Mouse (Mus musculus): ENCODE data around the gene Gtpbp6. TPM values are rescaled to one million over a fixed set of nuclear protein-coding genes. Genes with fewer than 3 reads are reported as not detected.
"Not testable (repeated sequence)": the region's sequence is repeated elsewhere in the genome, so short reads cannot be mapped to it uniquely, and the experiment has no call there.

Gene Gtpbp6
- polyA plus RNA-seq, 1 experiment from 2014 or later = 33.9 TPM

- Histone ChIP-seq H3K4me3 (no peak overlapping the region), H3K4me1 (peaks cover 33% of the 10 kb centered on the region), H3K27me3 (peaks cover 6% of the 10 kb centered on the region; the same call in 1 of the 2 replicates), H3K27ac (no peak overlapping the region), H3K9ac (no peak overlapping the region), H3K36me3 (peaks cover 15% of the 10 kb centered on the region), H3K9me3 (no peaks in the 10 kb centered on the region), H3K4me2 (no peak overlapping the region)
- WGBS = 31% methylated on average over 1 of the region's 1 CpGs
- ATAC-seq (ENCODE audit: insufficient number of reproducible peaks, low FRiP score, low TSS enrichment, low read depth) = no peak
Measured at GRCm38 (mm10) chr5:110098991-110099477, 9.0 kb downstream of the Gtpbp6 start.

DNA sequence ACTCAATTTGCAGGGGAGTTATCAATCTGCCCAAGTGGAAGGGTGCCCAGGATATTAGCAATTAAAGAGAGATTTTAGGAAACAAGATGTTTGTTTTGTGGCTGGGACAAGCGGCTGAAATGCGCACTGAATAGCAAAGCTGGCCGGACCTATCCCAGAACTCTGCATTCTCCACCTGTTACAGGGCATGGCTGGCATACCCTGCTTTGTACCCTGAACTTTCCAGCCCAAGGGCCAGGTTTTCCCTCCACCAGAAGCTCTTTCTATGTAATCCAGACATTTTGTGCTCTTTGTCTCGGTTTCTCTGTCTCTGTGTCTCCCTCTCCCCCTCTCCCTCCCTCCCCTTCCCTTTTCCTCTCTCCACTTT, 13.2 kb downstream of the Gtpbp6 start:
- peaks cover 7% of the 10 kb centered on the region for H3K4me1 ChIP-seq
- H3K4me2 ChIP-seq = peak overlapping the region; percentile 76
- no peaks in the 10 kb centered on the region for H3K27me3 ChIP-seq
- H3K9ac ChIP-seq = 0 out of 2 replicates have a peak overlapping the region, but pooled peaks have one; percentile 37
- peak overlapping the region; percentile 51 for H3K27ac ChIP-seq
- no peaks in the 10 kb centered on the region for H3K36me3 ChIP-seq
- 9% methylated on average over 4 of the region's 4 CpGs for WGBS
- no peaks in the 10 kb centered on the region for H3K9me3 ChIP-seq
- no peak for ATAC-seq (ENCODE audit: insufficient number of reproducible peaks, low FRiP score, low TSS enrichment, low read depth)
- H3K4me3 ChIP-seq = peak overlapping the region; percentile 53

DNA sequence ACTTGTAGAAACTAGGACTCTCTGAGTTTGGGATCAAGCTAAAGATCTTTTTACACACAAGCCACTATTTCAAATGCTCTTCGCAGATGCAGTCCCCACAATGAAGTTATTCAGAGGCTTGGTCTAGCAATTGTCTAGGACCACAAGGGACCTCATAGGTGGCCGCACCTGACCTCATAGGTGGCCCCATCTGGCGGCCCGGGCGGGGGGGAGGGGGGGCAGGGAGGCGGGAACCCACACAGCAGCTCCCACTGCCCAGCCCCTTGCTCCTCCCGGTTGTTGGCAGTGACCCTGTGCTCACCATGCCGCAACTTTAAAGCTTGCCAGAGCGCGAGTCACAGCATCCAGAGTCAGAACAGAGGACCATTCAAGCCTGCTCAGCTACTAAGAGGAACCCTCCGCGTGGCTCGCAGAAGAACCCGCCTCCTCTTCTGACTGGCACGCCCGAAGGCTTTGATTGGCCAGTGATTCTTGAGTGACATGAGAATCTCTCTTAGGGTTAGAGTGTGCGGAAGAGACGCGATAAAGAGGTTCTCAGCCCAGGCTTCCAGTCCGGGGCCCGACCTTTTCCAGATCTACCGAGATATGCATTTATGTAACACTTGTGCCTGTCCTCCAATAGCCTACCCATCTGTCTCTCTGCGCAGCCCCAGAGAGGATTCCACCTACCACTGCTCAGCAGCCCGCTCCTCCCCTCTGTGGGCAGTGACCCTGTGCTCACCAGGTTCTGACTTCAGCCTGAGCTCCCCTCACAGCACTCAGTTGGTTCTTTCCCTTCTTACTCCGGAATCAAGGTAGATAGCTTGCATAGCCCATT, 13.8 kb downstream of the Gtpbp6 start, which contains the start of gene Gm35315:
TSS of gene Gm35315 (minus strand) at position 391 of the 817 bp plus-strand sequence.
- peak; percentile 90 for ATAC-seq (ENCODE audit: insufficient number of reproducible peaks, low FRiP score, low TSS enrichment, low read depth)

GRCm38 (mm10) chr5:110091546-110091945, 16.5 kb downstream of the Gtpbp6 start:
- 58% methylated on average over 2 of the region's 2 CpGs for WGBS
- Histone ChIP-seq H3K4me2 (no peak overlapping the region), H3K36me3 (no peaks in the 10 kb centered on the region), H3K4me1 (peaks cover 5% of the 10 kb centered on the region), H3K27me3 (no peaks in the 10 kb centered on the region), H3K9ac (no peak overlapping the region), H3K27ac (no peak overlapping the region), H3K9me3 (no peaks in the 10 kb centered on the region), H3K4me3 (no peak overlapping the region)
- no peak for ATAC-seq (ENCODE audit: insufficient number of reproducible peaks, low FRiP score, low TSS enrichment, low read depth)

More for the DNA sequence above, 13.8 kb downstream of the Gtpbp6 start, which contains the start of gene Gm35315:
- peak within 1 kb of the TSS; percentile 51 for H3K27ac ChIP-seq
- no peaks in the 10 kb centered on the region for H3K27me3 ChIP-seq
- H3K4me2 ChIP-seq = peak within 1 kb of the TSS; percentile 76
- 0 out of 2 replicates have a peak within 1 kb of the TSS, but pooled peaks have one; percentile 37 for H3K9ac ChIP-seq
- no peaks in the 10 kb centered on the region for H3K36me3 ChIP-seq
- 1% methylated on average over 25 of the region's 25 CpGs for WGBS
- H3K4me3 ChIP-seq = peak within 1 kb of the TSS; percentile 53
- no peaks in the 10 kb centered on the region for H3K9me3 ChIP-seq
- peaks cover 7% of the 10 kb centered on the region for H3K4me1 ChIP-seq

GRCm38 (mm10) chr5:110086161-110086866, 21.7 kb downstream of the Gtpbp6 start:
- H3K4me2 ChIP-seq = no peak overlapping the region
- no peaks in the 10 kb centered on the region for H3K36me3 ChIP-seq
- WGBS = 31% methylated on average over 14 of the region's 14 CpGs
- ATAC-seq (ENCODE audit: insufficient number of reproducible peaks, low FRiP score, low TSS enrichment, low read depth) = no peak
- H3K27ac ChIP-seq = no peak overlapping the region
- H3K9me3 ChIP-seq = no peaks in the 10 kb centered on the region
- H3K9ac ChIP-seq = no peak overlapping the region
- no peak overlapping the region for H3K4me3 ChIP-seq
- H3K27me3 ChIP-seq = no peaks in the 10 kb centered on the region
- no peaks in the 10 kb centered on the region for H3K4me1 ChIP-seq

GRCm38 (mm10) chr5:110082961-110083360, 25.0 kb downstream of the Gtpbp6 start:
- H3K4me2 ChIP-seq = no peak overlapping the region
- H3K4me3 ChIP-seq = no peak overlapping the region
- H3K9ac ChIP-seq = no peak overlapping the region
- WGBS = 80% methylated on average over 4 of the region's 4 CpGs
- ATAC-seq (ENCODE audit: insufficient number of reproducible peaks, low FRiP score, low TSS enrichment, low read depth) = no peak
- no peaks in the 10 kb centered on the region for H3K4me1 ChIP-seq
- no peaks in the 10 kb centered on the region for H3K27me3 ChIP-seq
- peaks cover 10% of the 10 kb centered on the region; the same call in 1 of the 2 replicates for H3K9me3 ChIP-seq
- no peaks in the 10 kb centered on the region for H3K36me3 ChIP-seq
- no peak overlapping the region for H3K27ac ChIP-seq

DNA sequence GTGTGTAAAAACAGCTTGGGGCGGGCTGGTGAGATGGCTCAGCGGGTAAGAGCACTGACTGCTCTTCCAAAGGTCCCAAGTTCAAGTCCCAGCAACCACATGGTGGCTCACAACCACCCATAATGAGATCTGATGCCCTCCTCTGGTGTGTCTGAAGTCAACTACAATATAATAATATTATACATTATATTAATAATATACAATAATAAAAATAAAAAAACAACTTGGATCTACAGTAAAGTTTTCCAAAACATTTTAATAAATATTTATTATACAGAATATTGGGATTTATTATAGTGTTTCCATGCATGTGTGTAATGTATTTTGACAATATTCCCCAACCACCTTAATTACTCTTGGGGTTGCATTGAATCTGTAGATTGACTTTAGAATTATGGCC, 35.6 kb downstream of the Gtpbp6 start, which contains the start of gene Gm17655:
TSS of gene Gm17655 (minus strand) at position 101 of the 400 bp plus-strand sequence.
- not testable (repeated sequence) for H3K4me2 ChIP-seq; H3K4me3 ChIP-seq; H3K27ac ChIP-seq; H3K4me1 ChIP-seq; ATAC-seq (ENCODE audit: insufficient number of reproducible peaks, low FRiP score, low TSS enrichment, low read depth); H3K9ac ChIP-seq; H3K27me3 ChIP-seq; H3K36me3 ChIP-seq
- peaks cover 13% of the 10 kb centered on the region; the same call in 1 of the 2 replicates for H3K9me3 ChIP-seq
- 87% methylated on average over 2 of the region's 2 CpGs for WGBS

DNA sequence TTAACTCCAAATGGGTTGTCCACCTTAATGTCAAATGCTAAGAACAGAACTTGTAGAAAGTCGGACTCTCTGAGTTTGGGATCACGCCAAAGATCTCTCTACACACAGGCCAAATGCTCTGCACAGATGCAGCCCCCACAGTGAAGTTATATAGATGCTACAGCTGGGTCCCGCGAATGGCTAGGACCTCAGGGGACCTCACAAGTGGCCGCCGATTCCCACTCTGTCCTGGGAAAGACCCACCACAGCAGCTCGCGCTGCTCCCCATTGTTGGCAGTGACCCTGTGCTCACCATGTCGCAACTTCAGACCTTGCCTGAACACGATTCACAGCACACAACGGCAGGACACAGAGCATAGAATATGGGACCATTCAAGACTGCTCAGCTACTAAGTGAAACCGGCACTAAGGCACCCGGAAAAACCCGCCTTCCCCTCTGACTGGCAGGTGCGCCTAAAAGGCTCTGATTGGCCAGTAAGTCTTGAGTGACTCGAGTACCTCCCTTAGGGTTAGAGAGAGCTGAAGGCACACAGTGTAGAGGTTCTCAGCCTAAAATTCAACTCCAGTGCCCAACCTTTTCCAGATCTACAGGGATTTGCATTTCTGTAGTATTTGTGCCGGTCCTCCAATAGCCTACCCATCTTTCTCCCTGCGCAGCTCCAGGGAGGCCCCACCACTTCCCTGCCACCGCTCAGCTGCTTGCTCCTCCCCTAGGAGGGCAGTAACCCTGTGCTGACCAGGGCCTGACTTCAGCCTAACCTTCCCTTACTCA, 50.2 kb downstream of the Gtpbp6 start:
- 2% methylated on average over 19 of the region's 19 CpGs for WGBS
- Histone ChIP-seq H3K36me3 (no peaks in the 10 kb centered on the region), H3K9me3 (no peaks in the 10 kb centered on the region), H3K4me2 (peak overlapping the region; percentile 50), H3K27me3 (no peaks in the 10 kb centered on the region), H3K4me3 (peak overlapping the region; percentile 53), H3K27ac (peak overlapping the region; percentile 65; the same call in 1 of the 2 replicates), H3K9ac (peak overlapping the region; percentile 37), H3K4me1 (no peaks in the 10 kb centered on the region)
- ATAC-seq (ENCODE audit: insufficient number of reproducible peaks, low FRiP score, low TSS enrichment, low read depth) = peak; percentile 92

Other genes with a start within 250 kb of the Gtpbp6 start
- 0.57 and 0.84 TPM in 2 replicates for gene Gm15446, start 184.8 kb downstream of the Gtpbp6 start, polyA plus RNA-seq (2015; fragmentation: Nextera tagmentation; extraction: Ambion mirVana)
- 18.0 and 20.4 TPM in 2 replicates for gene Zfp932, start 111.7 kb downstream of the Gtpbp6 start, polyA plus RNA-seq (2015; fragmentation: Nextera tagmentation; extraction: Ambion mirVana)
- gene Gm17655, start 35.7 kb downstream of the Gtpbp6 start, polyA plus RNA-seq (2015; fragmentation: Nextera tagmentation; extraction: Ambion mirVana) = 2.4 and 3.2 TPM in 2 replicates
- 1.2 and 1.3 TPM in 2 replicates for gene Gm35315, start 13.8 kb downstream of the Gtpbp6 start, polyA plus RNA-seq (2015; fragmentation: Nextera tagmentation; extraction: Ambion mirVana)
- gene Plcxd1, start 8.2 kb downstream of the Gtpbp6 start, polyA plus RNA-seq (2015; fragmentation: Nextera tagmentation; extraction: Ambion mirVana) = 1.2 and 2.5 TPM in 2 replicates
- 4.8 and 4.9 TPM in 2 replicates for gene Zfp605, start 1.9 kb upstream of the Gtpbp6 start, polyA plus RNA-seq (2015; fragmentation: Nextera tagmentation; extraction: Ambion mirVana)
- 33.7 and 35.0 TPM in 2 replicates for gene Chfr, start 27.6 kb upstream of the Gtpbp6 start, polyA plus RNA-seq (2015; fragmentation: Nextera tagmentation; extraction: Ambion mirVana)
- gene Golga3, start 68.5 kb upstream of the Gtpbp6 start, polyA plus RNA-seq (2015; fragmentation: Nextera tagmentation; extraction: Ambion mirVana) = 25.5 and 27.5 TPM in 2 replicates
- 23.2 and 29.7 TPM in 2 replicates for gene Ankle2, start 122.8 kb upstream of the Gtpbp6 start, polyA plus RNA-seq (2015; fragmentation: Nextera tagmentation; extraction: Ambion mirVana)
- 61.0 and 61.4 TPM in 2 replicates for gene Pgam5, start 161.7 kb upstream of the Gtpbp6 start, polyA plus RNA-seq (2015; fragmentation: Nextera tagmentation; extraction: Ambion mirVana)
- 5.2 and 6.4 TPM in 2 replicates for gene Pxmp2, start 178.0 kb upstream of the Gtpbp6 start, polyA plus RNA-seq (2015; fragmentation: Nextera tagmentation; extraction: Ambion mirVana)
- gene Pole, start 178.1 kb upstream of the Gtpbp6 start, polyA plus RNA-seq (2015; fragmentation: Nextera tagmentation; extraction: Ambion mirVana) = 20.5 and 21.7 TPM in 2 replicates
- gene P2rx2, start 235.0 kb upstream of the Gtpbp6 start, polyA plus RNA-seq (2015; fragmentation: Nextera tagmentation; extraction: Ambion mirVana) = 1.2 and 1.4 TPM in 2 replicates
- not detected in 2 replicates for gene Lrcol1, start 236.5 kb upstream of the Gtpbp6 start, polyA plus RNA-seq (2015; fragmentation: Nextera tagmentation; extraction: Ambion mirVana)